In genomic region chr17:63864171-63864571, GRCm38 (mm10) we compare ENCODE assay signal across 1 mouse cellular context.
TF ChIP-seq lines count a peak whose summit lies in the region.

No protein-coding gene starts in this region.

TF ChIP-seq in CH12.LX, 34 proteins besides CTCF, POLR2A, EP300 and RAD21 (continued from another document):
- no peak for TF ChIP-seq BHLHE40 (IDR thresholded peaks at IDR 0.05; ENCODE audit: low read depth, low read length)
- TF ChIP-seq NELFE (IDR thresholded peaks at IDR 0.05; ENCODE audit: low read depth, low read length): no peak
- TF ChIP-seq MXI1 (IDR thresholded peaks at IDR 0.05; ENCODE audit: low read depth, low read length): no peak
TF ChIP-seq in CH12.LX: peak in this region for 0.
